Mouse (Mus musculus): Measurements from ENCODE around the gene Pttg1. TPM values are rescaled to one million over a fixed set of nuclear protein-coding genes. Genes with fewer than 3 reads are reported as not detected.
A peak's percentile ranks its signal among the peaks of the same experiment; 100 is the strongest.

Pttg1 gene
- polyA plus RNA-seq, 1 experiment, result 102 TPM

DNA sequence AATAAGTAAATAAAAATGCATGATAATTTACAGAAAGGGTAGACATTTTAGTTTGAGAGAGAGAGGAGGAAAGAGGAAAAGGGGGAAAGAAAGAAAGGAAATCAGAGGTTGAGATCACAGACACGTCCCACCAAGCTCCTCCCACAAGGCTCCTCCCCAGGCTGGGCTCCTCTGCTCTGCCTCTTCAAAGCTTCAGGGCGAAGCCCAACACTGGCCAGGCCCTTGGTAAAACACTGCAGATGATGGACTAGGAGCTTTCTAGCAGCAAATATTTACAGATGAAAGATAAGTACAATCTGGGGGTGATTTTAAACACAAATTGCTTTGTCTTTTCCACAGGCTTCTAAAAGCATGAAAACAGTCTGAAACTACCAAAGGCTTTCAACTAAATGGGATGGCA lies 33.3 kb downstream of the Pttg1 start:
- WGBS, result 60% methylated on average over 2 of the region's 2 CpGs
- Histone ChIP-seq H3K4me3 (replicated peaks; ENCODE audit: insufficient read depth, low read depth, low read length) (no peak overlapping the region), H3K27ac (ENCODE audit: insufficient read depth, low read length) (no peak overlapping the region), H3K27me3 (ENCODE audit: control insufficient read depth, insufficient read depth, low read length) (no peaks in the 10 kb centered on the region), H3K4me1 (ENCODE audit: control insufficient read depth, insufficient read depth, low read length) (no peaks in the 10 kb centered on the region; the same call in 1 of the 2 replicates)
- no peak for DNase-seq
- TF ChIP-seq POLR2A (IDR thresholded peaks at IDR 0.05; ENCODE audit: borderline replicate concordance, insufficient read depth, low read length) (no peak), CTCF (IDR thresholded peaks at IDR 0.05; ENCODE audit: borderline replicate concordance, insufficient read depth, low read depth, low read length) (no peak)

DNA sequence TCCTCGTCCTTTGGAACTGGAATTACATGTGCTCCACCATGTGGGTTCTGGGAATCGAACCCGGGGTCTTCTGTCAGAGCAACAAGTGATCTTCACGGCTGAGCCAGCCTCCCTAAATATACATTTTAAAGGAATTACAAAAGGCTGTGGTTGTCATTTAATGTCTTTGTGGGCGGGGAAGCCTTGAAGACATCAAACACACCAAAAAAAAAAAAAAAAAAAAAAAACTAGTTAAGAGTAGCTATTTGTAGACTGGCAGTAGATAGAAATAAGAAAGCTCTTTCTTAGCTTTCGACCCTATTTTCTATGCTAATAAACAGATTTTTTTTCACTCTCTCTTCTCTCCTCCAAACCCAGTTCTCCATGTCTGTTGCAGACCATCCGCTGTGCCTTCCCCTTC lies 36.9 kb downstream of the Pttg1 start:
- Histone ChIP-seq H3K4me3 (replicated peaks; ENCODE audit: insufficient read depth, low read depth, low read length) (no peak overlapping the region), H3K27ac (ENCODE audit: insufficient read depth, low read length) (no peak overlapping the region), H3K27me3 (ENCODE audit: control insufficient read depth, insufficient read depth, low read length) (no peaks in the 10 kb centered on the region), H3K4me1 (ENCODE audit: control insufficient read depth, insufficient read depth, low read length) (0 out of 2 replicates have a peak, but pooled peaks cover 2% of the 10 kb centered on the region)
- DNase-seq, result no peak
- TF ChIP-seq CTCF (IDR thresholded peaks at IDR 0.05; ENCODE audit: borderline replicate concordance, insufficient read depth, low read depth, low read length), result no peak
- no peak for TF ChIP-seq POLR2A (IDR thresholded peaks at IDR 0.05; ENCODE audit: borderline replicate concordance, insufficient read depth, low read length)
- 88% methylated on average over 7 of the region's 7 CpGs for WGBS

DNA sequence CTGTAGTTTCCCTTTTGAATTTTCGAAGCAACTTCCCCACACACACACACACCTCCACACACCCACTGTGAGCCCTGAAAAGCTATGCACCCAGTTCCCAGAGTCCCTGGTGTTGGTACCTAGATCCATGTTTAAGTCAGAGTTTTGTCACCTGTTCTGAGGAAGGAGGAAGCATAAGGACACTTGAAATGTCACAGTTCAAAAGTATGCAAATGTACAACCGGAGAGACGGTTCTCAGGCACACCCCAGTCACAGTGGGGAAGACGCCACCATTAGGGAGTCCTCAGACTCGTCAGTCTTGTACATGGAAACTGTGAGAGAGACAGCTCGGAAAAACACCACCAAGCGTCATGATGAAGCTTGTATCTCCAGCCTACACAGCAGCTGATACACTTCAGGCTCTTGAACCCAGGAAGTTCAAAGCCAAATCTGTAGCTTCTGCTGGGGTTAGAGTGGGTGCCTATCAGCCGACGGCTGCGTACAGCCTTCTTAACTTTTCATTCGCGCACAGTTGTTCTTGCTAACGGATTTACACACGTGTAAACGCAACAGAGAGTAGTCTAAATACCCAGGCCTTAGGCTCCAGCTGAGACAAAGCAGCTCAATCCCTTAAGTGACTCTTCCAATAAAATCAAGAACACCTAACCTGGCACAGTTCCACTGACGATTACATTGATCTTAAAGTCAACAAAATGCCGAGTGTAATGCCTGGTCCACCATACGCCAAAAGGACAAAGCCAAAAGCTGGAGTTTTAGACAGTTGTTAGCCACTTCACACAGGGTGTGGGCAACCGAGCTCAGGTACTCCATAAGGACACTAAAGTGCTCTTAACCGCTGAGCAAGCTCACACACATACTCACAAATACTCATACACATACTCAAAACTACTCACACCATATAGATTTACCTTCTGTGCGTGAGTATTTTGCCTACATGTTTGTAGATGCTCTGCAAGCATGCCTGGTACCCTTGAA lies 37.6 kb downstream of the Pttg1 start:
- 0 out of 2 replicates have a peak, but pooled peaks cover 2% of the 10 kb centered on the region for H3K4me1 ChIP-seq (ENCODE audit: control insufficient read depth, insufficient read depth, low read length)
- WGBS, result 86% methylated on average over 21 of the region's 21 CpGs
- TF ChIP-seq CTCF (IDR thresholded peaks at IDR 0.05; ENCODE audit: borderline replicate concordance, insufficient read depth, low read depth, low read length), result no peak
- TF ChIP-seq POLR2A (IDR thresholded peaks at IDR 0.05; ENCODE audit: borderline replicate concordance, insufficient read depth, low read length), result no peak
- no peak overlapping the region for H3K27ac ChIP-seq (ENCODE audit: insufficient read depth, low read length)
- DNase-seq, result no peak
- H3K4me3 ChIP-seq (replicated peaks; ENCODE audit: insufficient read depth, low read depth, low read length), result no peak overlapping the region
- H3K27me3 ChIP-seq (ENCODE audit: control insufficient read depth, insufficient read depth, low read length), result no peaks in the 10 kb centered on the region

DNA sequence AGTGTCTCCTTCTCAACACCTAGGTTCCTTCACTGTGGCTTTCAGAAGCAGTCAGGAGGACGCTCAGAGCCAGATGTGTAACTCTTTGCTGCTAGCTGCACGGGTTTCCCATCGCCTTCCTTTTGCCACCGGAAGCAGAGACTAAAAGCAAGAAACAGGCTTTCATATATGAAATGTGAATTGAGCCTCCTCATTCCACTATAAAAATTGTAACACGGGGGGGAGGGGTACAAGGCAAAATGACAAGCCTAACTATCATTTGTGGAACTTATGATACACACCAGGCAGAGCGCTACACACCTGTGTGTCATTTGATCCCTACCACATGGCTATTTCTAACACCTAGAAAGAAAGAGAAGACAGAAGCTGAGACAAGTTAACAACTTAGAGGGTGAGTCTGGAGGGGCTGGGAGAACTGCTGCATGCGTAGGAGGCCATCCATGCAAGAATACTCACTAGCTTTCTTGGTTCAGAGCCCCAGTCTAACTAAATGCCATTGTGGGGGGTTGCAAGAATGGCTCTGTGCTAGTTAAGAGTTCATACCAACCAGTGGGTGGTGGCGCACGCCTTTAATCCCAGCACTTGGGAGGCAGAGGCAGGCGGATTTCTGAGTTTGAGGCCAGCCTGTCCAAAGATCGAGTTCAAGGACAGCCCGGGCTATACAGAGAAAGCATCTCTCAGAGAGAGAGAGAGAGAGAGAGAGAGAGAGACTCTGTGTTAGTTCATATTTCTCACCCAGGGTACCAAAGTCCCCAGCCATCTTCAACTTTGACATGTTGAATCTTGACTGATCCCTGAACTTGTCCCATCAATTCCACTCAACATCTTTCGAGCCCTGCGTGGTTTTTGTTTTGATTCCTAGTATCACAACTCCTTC lies 38.8 kb downstream of the Pttg1 start:
- Histone ChIP-seq H3K4me1 (ENCODE audit: control insufficient read depth, insufficient read depth, low read length) (0 out of 2 replicates have a peak, but pooled peaks cover 2% of the 10 kb centered on the region), H3K4me3 (replicated peaks; ENCODE audit: insufficient read depth, low read depth, low read length) (no peak overlapping the region), H3K27me3 (ENCODE audit: control insufficient read depth, insufficient read depth, low read length) (no peaks in the 10 kb centered on the region), H3K27ac (ENCODE audit: insufficient read depth, low read length) (no peak overlapping the region)
- no peak for DNase-seq
- 95% methylated on average over 14 of the region's 14 CpGs for WGBS
- TF ChIP-seq POLR2A (IDR thresholded peaks at IDR 0.05; ENCODE audit: borderline replicate concordance, insufficient read depth, low read length), result no peak
- TF ChIP-seq CTCF (IDR thresholded peaks at IDR 0.05; ENCODE audit: borderline replicate concordance, insufficient read depth, low read depth, low read length), result no peak

DNA sequence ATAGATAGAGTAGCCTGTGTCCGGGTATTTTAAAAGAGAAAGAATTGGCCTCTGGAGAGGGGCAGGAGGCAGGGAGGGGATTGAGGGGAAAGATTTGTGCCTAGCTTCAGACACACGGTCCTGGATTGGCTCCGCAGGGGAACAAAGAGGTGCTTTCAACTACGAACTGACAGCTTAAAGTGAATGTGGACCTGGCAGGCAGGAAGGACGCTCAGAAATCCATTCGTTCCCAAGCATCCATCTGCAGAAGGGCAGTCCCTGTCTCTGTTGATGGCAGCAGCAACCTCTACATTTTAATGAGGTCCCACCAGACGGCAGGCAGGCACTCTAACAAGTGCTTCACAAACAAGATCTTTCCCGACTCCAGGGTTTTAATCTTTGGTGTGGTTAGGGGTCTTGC lies 40.3 kb downstream of the Pttg1 start:
- DNase-seq, result peak; percentile 4 to 12
- H3K27me3 ChIP-seq (ENCODE audit: control insufficient read depth, insufficient read depth, low read length), result no peaks in the 10 kb centered on the region
- H3K27ac ChIP-seq (ENCODE audit: insufficient read depth, low read length), result no peak overlapping the region
- 19% methylated on average over 8 of the region's 8 CpGs for WGBS
- 0 out of 2 replicates have a peak, but pooled peaks cover 2% of the 10 kb centered on the region for H3K4me1 ChIP-seq (ENCODE audit: control insufficient read depth, insufficient read depth, low read length)
- TF ChIP-seq CTCF (IDR thresholded peaks at IDR 0.05; ENCODE audit: borderline replicate concordance, insufficient read depth, low read depth, low read length) (no peak), POLR2A (IDR thresholded peaks at IDR 0.05; ENCODE audit: borderline replicate concordance, insufficient read depth, low read length) (no peak)
- H3K4me3 ChIP-seq (replicated peaks; ENCODE audit: insufficient read depth, low read depth, low read length), result peak overlapping the region; percentile 48

DNA sequence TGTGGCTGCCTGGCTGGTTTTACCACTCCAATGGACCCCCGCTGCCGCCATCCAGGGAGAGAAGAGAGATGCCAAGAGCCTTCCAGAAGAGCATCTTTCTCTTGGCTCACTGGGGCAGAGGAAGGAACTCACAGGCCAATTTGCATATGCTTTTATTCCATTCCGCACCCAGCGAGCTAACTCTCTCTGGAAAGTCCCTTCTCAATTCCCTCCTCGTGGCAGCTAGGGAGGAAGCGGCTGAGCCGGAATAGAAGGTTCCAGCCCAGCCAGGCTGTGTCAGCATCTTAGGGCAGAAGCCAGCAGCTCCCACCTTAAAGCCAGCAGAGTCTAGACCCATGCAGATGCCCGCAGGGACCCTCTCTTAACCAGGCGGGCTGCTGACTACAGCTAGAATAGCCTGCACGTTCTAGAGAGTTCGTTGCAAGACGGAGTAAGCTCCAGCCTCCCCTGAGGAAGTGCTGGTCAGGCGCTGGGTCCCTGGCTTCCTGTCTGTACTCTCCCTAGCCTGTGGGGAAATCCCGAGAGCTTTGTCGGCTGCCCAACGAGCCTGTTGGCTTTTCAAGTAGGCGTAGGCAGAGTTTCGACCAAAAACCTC lies 40.9 kb downstream of the Pttg1 start:
- Histone ChIP-seq H3K4me1 (ENCODE audit: control insufficient read depth, insufficient read depth, low read length) (0 out of 2 replicates have a peak, but pooled peaks cover 2% of the 10 kb centered on the region), H3K4me3 (replicated peaks; ENCODE audit: insufficient read depth, low read depth, low read length) (peak overlapping the region; percentile 48), H3K27me3 (ENCODE audit: control insufficient read depth, insufficient read depth, low read length) (no peaks in the 10 kb centered on the region), H3K27ac (ENCODE audit: insufficient read depth, low read length) (no peak overlapping the region)
- TF ChIP-seq CTCF (IDR thresholded peaks at IDR 0.05; ENCODE audit: borderline replicate concordance, insufficient read depth, low read depth, low read length) (no peak), POLR2A (IDR thresholded peaks at IDR 0.05; ENCODE audit: borderline replicate concordance, insufficient read depth, low read length) (no peak)
- WGBS, result 2% methylated on average over 18 of the region's 18 CpGs
- DNase-seq, result peak; percentile 26 to 48

DNA sequence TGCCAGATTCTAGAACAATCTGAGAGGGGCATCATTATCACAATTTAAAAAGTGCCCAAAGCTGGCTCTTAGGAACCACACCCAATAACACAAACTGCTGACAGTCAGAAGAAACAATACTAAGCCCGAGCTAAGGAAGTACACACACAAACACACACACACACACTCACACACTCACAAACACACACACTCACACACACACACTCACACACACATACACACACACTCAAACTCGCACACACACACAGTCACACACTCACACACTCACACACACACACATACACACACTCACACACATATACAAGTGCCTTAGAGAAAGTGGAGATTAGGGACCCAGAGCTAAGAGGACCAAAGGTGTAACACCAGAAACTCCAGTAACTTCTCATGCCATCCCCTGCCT lies 42.5 kb downstream of the Pttg1 start:
- Histone ChIP-seq H3K4me1 (ENCODE audit: control insufficient read depth, insufficient read depth, low read length) (0 out of 2 replicates have a peak, but pooled peaks cover 2% of the 10 kb centered on the region), H3K4me3 (replicated peaks; ENCODE audit: insufficient read depth, low read depth, low read length) (no peak overlapping the region), H3K27ac (ENCODE audit: insufficient read depth, low read length) (no peak overlapping the region), H3K27me3 (ENCODE audit: control insufficient read depth, insufficient read depth, low read length) (no peaks in the 10 kb centered on the region)
- DNase-seq, result no peak
- 96% methylated on average over 2 of the region's 2 CpGs for WGBS
- TF ChIP-seq CTCF (IDR thresholded peaks at IDR 0.05; ENCODE audit: borderline replicate concordance, insufficient read depth, low read depth, low read length) (no peak), POLR2A (IDR thresholded peaks at IDR 0.05; ENCODE audit: borderline replicate concordance, insufficient read depth, low read length) (no peak)

Data from cerebellum, adult 2 months (tissue).